ENCODE assay signal across 8 mouse cellular contexts in genomic region chr6:128802999-128803857, GRCm38 (mm10). TPM values are rescaled to one million over a fixed set of nuclear protein-coding genes. Genes with fewer than 3 reads are reported as not detected.
A peak's percentile ranks its signal among the peaks of the same experiment; 100 is the strongest.
DNase-seq lines count a peak whose midpoint lies in the region; ATAC-seq lines count a peak whose summit lies in the region.

No protein-coding gene starts in this region.

- peak; percentile 99 for DNase-seq in WW6 (ENCODE audit: low read depth, low spot score)
- peak; percentile 92 to 97 for DNase-seq in cerebellum, postnatal 4 days (ENCODE audit: low spot score in 2 of 2)
- peak; percentile 95 for DNase-seq in gastrocnemius, adult 18-20 months (ENCODE audit: low spot score)
- DNase-seq in left cerebral cortex, adult 18-20 months (ENCODE audit: low spot score in 2 of 2), result peak; percentile 96 to 98
- peak; percentile 96 for DNase-seq in right cerebral cortex, adult 18-20 months
- DNase-seq in urinary bladder, postnatal 10 days (ENCODE audit: low spot score), result peak; percentile 84

- H3K27ac ChIP-seq in hindbrain, embryonic 16.5 days (ENCODE audit: low read depth, low read length), result peak overlapping the region; percentile 88
- no peak overlapping the region for H3K27ac ChIP-seq in macrophage

- H3K79me2 ChIP-seq in macrophage (ENCODE audit: inconsistent target), result no peaks in the 10 kb centered on the region

- WGBS in hindbrain, embryonic 16.5 days, result 5% methylated on average over 25 of the region's 26 CpGs
- WGBS in macrophage (ENCODE audit: missing documents), result 9% methylated on average over 26 of the region's 26 CpGs

- H3K9ac ChIP-seq in hindbrain, embryonic 16.5 days (ENCODE audit: low read depth, low read length), result peak overlapping the region; percentile 66

- H3K4me2 ChIP-seq in hindbrain, embryonic 16.5 days (ENCODE audit: low read length), result peak overlapping the region; percentile 70

- peak; percentile 92 for ATAC-seq in hindbrain, embryonic 16.5 days

- H3K36me3 ChIP-seq in hindbrain, embryonic 16.5 days (ENCODE audit: control insufficient read depth, insufficient read depth, low read length), result no peaks in the 10 kb centered on the region
- H3K36me3 ChIP-seq in macrophage (ENCODE audit: inconsistent target), result no peaks in the 10 kb centered on the region

- peaks cover 1% of the 10 kb centered on the region; the same call in 1 of the 2 replicates for H3K4me1 ChIP-seq in hindbrain, embryonic 16.5 days (ENCODE audit: control insufficient read depth, insufficient read depth, low read depth, low read length)

- no peaks in the 10 kb centered on the region for H3K9me3 ChIP-seq in hindbrain, embryonic 16.5 days (ENCODE audit: control insufficient read depth, low read length)

- H3K4me3 ChIP-seq in hindbrain, embryonic 16.5 days (ENCODE audit: low read length), result peak overlapping the region; percentile 47
- peak overlapping the region; percentile 20; the same call in 1 of the 2 replicates for H3K4me3 ChIP-seq in macrophage (ENCODE audit: inconsistent target)

- H3K27me3 ChIP-seq in hindbrain, embryonic 16.5 days (replicated peaks; ENCODE audit: control insufficient read depth, insufficient read depth, low read length), result no peaks in the 10 kb centered on the region

RNA-seq across cellular contexts. Expression of gene Klrb1c, which starts 14.2 kb away (rescaled TPM):
- total RNA-seq in gastrocnemius, adult 18-20 months (2021), result not detected
- polyA plus RNA-seq in hindbrain, embryonic 16.5 days (2015; fragmentation: Nextera tagmentation; extraction: Ambion mirVana), result 0.11 and 0.15 TPM in 2 replicates
- total RNA-seq in left cerebral cortex, adult 18-20 months (2021), result not detected
- total RNA-seq in macrophage (2018; cell fraction: chromatin; rRNA removed), result not detected
- not detected for total RNA-seq in macrophage (2018; cell fraction: cytosol; rRNA removed)
- not detected for total RNA-seq in macrophage (2018; cell fraction: nucleus; rRNA removed)
- polyA plus RNA-seq in macrophage (2018), result 0.22 TPM in 1 of 3 replicates, not detected in the others

RNA-seq across cellular contexts. Expression of gene Gm44511, which starts 22.9 kb away (rescaled TPM):
- not detected for total RNA-seq in gastrocnemius, adult 18-20 months (2021)
- polyA plus RNA-seq in hindbrain, embryonic 16.5 days (2015; fragmentation: Nextera tagmentation; extraction: Ambion mirVana), result not detected in 2 replicates
- not detected for total RNA-seq in left cerebral cortex, adult 18-20 months (2021)
- not detected for total RNA-seq in macrophage (2018; cell fraction: chromatin; rRNA removed)
- not detected for total RNA-seq in macrophage (2018; cell fraction: cytosol; rRNA removed)
- 1 to 10 TPM in 1 of 26 experiments, not detected in 25; 1.8 TPM for total RNA-seq in macrophage (2018; cell fraction: nucleus; rRNA removed)
- not detected in 3 replicates for polyA plus RNA-seq in macrophage (2018)

RNA-seq across cellular contexts. Expression of gene Klrb1b, which starts 22.9 kb away (rescaled TPM):
- total RNA-seq in gastrocnemius, adult 18-20 months (2021), result not detected
- polyA plus RNA-seq in hindbrain, embryonic 16.5 days (2015; fragmentation: Nextera tagmentation; extraction: Ambion mirVana), result not detected in 2 replicates
- total RNA-seq in left cerebral cortex, adult 18-20 months (2021), result not detected
- not detected for total RNA-seq in macrophage (2018; cell fraction: chromatin; rRNA removed)
- total RNA-seq in macrophage (2018; cell fraction: cytosol; rRNA removed), result under 1 TPM in 3 of 26 experiments, not detected in 23; 0.05 to 0.19 (median 0.05) TPM
- total RNA-seq in macrophage (2018; cell fraction: nucleus; rRNA removed), result not detected
- 0.24 TPM in 1 of 3 replicates, not detected in the others for polyA plus RNA-seq in macrophage (2018)
